Mouse (Mus musculus) MEL (cell line): ENCODE measurements around the gene Cxcl12. TPM values are rescaled to one million over a fixed set of nuclear protein-coding genes. Genes with fewer than 3 reads are reported as not detected.

Experiments
- DNase-seq: peaks from one replicate; pipeline ENCODE4 v3.0.0; 2011; ENCODE audit warnings: low read depth, low spot score
- H3K27ac ChIP-seq: 2 replicates; pipeline ENCODE4 v1.5.1; 2012; ENCODE audit warnings: low read depth, mild to moderate bottlenecking, control low read depth, low read length, moderate library complexity; ENCODE audit not compliant: control insufficient read depth
- H3K27me3 ChIP-seq, 2 experiments: fragments of 150-350 bp in 1 of 2; sonication (generic) in 1 of 2; 2 replicates each; pipeline ENCODE4 v1.6.1; 2012; ENCODE audit warnings: low read length in 2 of 2, mild to moderate bottlenecking in 2 of 2, improper control_type of control experiment in 1 of 2, moderate library complexity in 1 of 2; ENCODE audit not compliant: insufficient read depth in 2 of 2, control insufficient read depth in 1 of 2
- H3K36me3 ChIP-seq, 2 experiments: 2 replicates each; pipeline ENCODE4 v1.6.1; 2012 to 2014; ENCODE audit warnings: low read length in 2 of 2, improper control_type of control experiment in 1 of 2, inconsistent platforms in 1 of 2, mild to moderate bottlenecking in 1 of 2; ENCODE audit not compliant: insufficient read depth in 2 of 2, control insufficient read depth in 1 of 2
- H3K4me1 ChIP-seq, 2 experiments: fragments of 150-350 bp in 1 of 2; sonication (generic) in 1 of 2; 2 replicates each; pipeline ENCODE4 v1.6.1; 2012; ENCODE audit warnings: low read length in 2 of 2, improper control_type of control experiment in 1 of 2, mild to moderate bottlenecking in 1 of 2; ENCODE audit not compliant: insufficient read depth in 2 of 2, control insufficient read depth in 1 of 2
- H3K4me3 ChIP-seq, 2 experiments: fragments of 150-350 bp in 1 of 2; sonication (generic) in 1 of 2; 2 replicates each; pipeline ENCODE4 v1.5.1; 2012; ENCODE audit warnings: low read depth in 2 of 2, low read length in 2 of 2, mild to moderate bottlenecking in 2 of 2, moderate library complexity in 2 of 2, control low read depth in 1 of 2, improper control_type of control experiment in 1 of 2; ENCODE audit not compliant: control insufficient read depth in 1 of 2, insufficient read depth in 1 of 2
- H3K79me2 ChIP-seq: 2 replicates; pipeline ENCODE4 v1.6.1; 2012; ENCODE audit warnings: mild to moderate bottlenecking, low read length, moderate library complexity; ENCODE audit not compliant: control insufficient read depth, poor library complexity, insufficient read depth
- H3K9ac ChIP-seq: 2 replicates; pipeline ENCODE4 v1.6.1; 2012; ENCODE audit warnings: low read depth, mild to moderate bottlenecking, control low read depth, low read length, moderate library complexity; ENCODE audit not compliant: control insufficient read depth, poor library complexity, severe bottlenecking
- H3K9me3 ChIP-seq: fragments of 150-350 bp; sonication (generic); replicated peaks from 2 replicates; pipeline ENCODE4 v1.6.1; 2012; ENCODE audit warnings: mild to moderate bottlenecking, low read length, improper control_type of control experiment, moderate library complexity; ENCODE audit not compliant: insufficient read depth
- CHD1 ChIP-seq: IDR thresholded peaks from 2 replicates; pipeline ENCODE4 v1.6.1; 2012; ENCODE audit warnings: low read depth, mild to moderate bottlenecking, inconsistent platforms, low read length, improper control_type of control experiment
- CHD2 ChIP-seq: IDR thresholded peaks from 2 replicates; pipeline ENCODE4 v1.6.1; 2011; ENCODE audit warnings: low read length, improper control_type of control experiment
- E2F4 ChIP-seq: IDR thresholded peaks from 2 replicates; pipeline ENCODE4 v1.6.1; 2011; ENCODE audit warnings: low read depth, low read length, improper control_type of control experiment, borderline replicate concordance
- ELF1 ChIP-seq: IDR thresholded peaks from 2 replicates; pipeline ENCODE4 v1.6.1; 2014; ENCODE audit warnings: low read depth, mild to moderate bottlenecking, inconsistent platforms, low read length, improper control_type of control experiment, moderate library complexity
- GABPA ChIP-seq: IDR thresholded peaks from 2 replicates; pipeline ENCODE4 v1.6.1; 2012; ENCODE audit warnings: low read depth, mild to moderate bottlenecking, inconsistent platforms, low read length, improper control_type of control experiment, moderate library complexity
- HCFC1 ChIP-seq: IDR thresholded peaks from 2 replicates; pipeline ENCODE4 v1.6.1; 2012; ENCODE audit warnings: low read depth, mild to moderate bottlenecking, inconsistent platforms, low read length, improper control_type of control experiment, moderate library complexity
- JUND ChIP-seq: IDR thresholded peaks from 2 replicates; pipeline ENCODE4 v1.6.1; 2011; ENCODE audit warnings: low read depth, mild to moderate bottlenecking, improper control_type of control experiment, low read length
- KAT2A ChIP-seq: conservative IDR thresholded peaks from 2 replicates; pipeline ENCODE4 v1.6.1; 2012; ENCODE audit warnings: low read depth, low read length, improper control_type of control experiment, inconsistent platforms
- MAFK ChIP-seq: IDR thresholded peaks from 2 replicates; pipeline ENCODE4 v1.6.1; 2011; ENCODE audit warnings: low read depth, mild to moderate bottlenecking, low read length, improper control_type of control experiment, borderline replicate concordance
- MAX ChIP-seq: IDR thresholded peaks from 2 replicates; pipeline ENCODE4 v1.6.1; 2011; ENCODE audit warnings: low read length, improper control_type of control experiment
- MEF2A ChIP-seq: IDR thresholded peaks from 2 replicates; pipeline ENCODE4 v1.6.1; 2014; ENCODE audit warnings: low read depth, mild to moderate bottlenecking, inconsistent platforms, low read length, improper control_type of control experiment; ENCODE audit not compliant: poor library complexity, insufficient replicate concordance, severe bottlenecking; ENCODE audit errors: extremely low read depth
- RAD21 ChIP-seq: IDR thresholded peaks from 2 replicates; pipeline ENCODE4 v1.6.1; 2011; ENCODE audit warnings: mild to moderate bottlenecking, low read depth, low read length, improper control_type of control experiment
- TAL1 ChIP-seq: IDR thresholded peaks from 2 replicates; pipeline ENCODE4 v1.6.1; 2012; ENCODE audit warnings: mild to moderate bottlenecking, inconsistent platforms, low read length, moderate library complexity, mixed read lengths
- USF1 ChIP-seq: IDR thresholded peaks from 2 replicates; pipeline ENCODE4 v1.6.1; 2014; ENCODE audit warnings: low read depth, mild to moderate bottlenecking, inconsistent platforms, low read length, improper control_type of control experiment, moderate library complexity
- ZKSCAN1 ChIP-seq: IDR thresholded peaks from 2 replicates; pipeline ENCODE4 v1.6.1; 2012; ENCODE audit warnings: low read depth, mild to moderate bottlenecking, inconsistent platforms, low read length, improper control_type of control experiment, moderate library complexity
- ZNF384 ChIP-seq: IDR thresholded peaks from 2 replicates; pipeline ENCODE4 v1.6.1; 2012; ENCODE audit warnings: low read depth, mild to moderate bottlenecking, inconsistent platforms, low read length, improper control_type of control experiment
- polyA plus RNA-seq, 2 experiments: library from polyadenylated mRNA; stranded (reverse) in 1 of 2; unstranded in 1 of 2; fragments of >175 nt in 1 of 2; fragments of >200 nt in 1 of 2; gene quantifications; 2 replicates each; pipeline versions ENCODE4 v1.2.1 to v1.2.4; 2012; ENCODE audit warnings: low replicate concordance in 2 of 2, low read depth in 1 of 2; ENCODE audit not compliant: insufficient read length in 2 of 2, insufficient read depth in 1 of 2, missing spikeins in 1 of 2
- total RNA-seq: library from RNA; depleted of rRNA; stranded (reverse); fragments of 300-350 nt; gene quantifications from 2 replicates; pipeline ENCODE4 v1.2.3, GENCODE M21; 2012

Gene Cxcl12
- total and polyA plus RNA-seq, 3 experiments, result not detected

- H3K9me3 ChIP-seq, result no peaks in the 10 kb centered on the region
- no peak overlapping the region for H3K9ac ChIP-seq
- TF ChIP-seq GABPA (no peak), ZNF384 (no peak), CHD2 (no peak), RAD21 (no peak), CHD1 (no peak), ZKSCAN1 (no peak), MAFK (no peak), MAX (no peak), KAT2A (no peak), E2F4 (no peak), JUND (no peak), ELF1 (no peak), MEF2A (no peak)
- no peaks in the 10 kb centered on the region for H3K79me2 ChIP-seq
- H3K27ac ChIP-seq, result no peak overlapping the region
- DNase-seq, result no peak
- no peaks in the 10 kb centered on the region for H3K27me3 ChIP-seq
- no peak overlapping the region for H3K4me3 ChIP-seq
- H3K4me1 ChIP-seq, result no peaks in the 10 kb centered on the region
- H3K36me3 ChIP-seq, result no peaks in the 10 kb centered on the region
Observed at GRCm38 (mm10) chr6:117156846-117157245, 11.5 kb upstream of the Cxcl12 start.

GRCm38 (mm10) chr6:117159710-117160690 is 8.3 kb upstream of the Cxcl12 start:
- H3K9me3 ChIP-seq, result no peaks in the 10 kb centered on the region
- H3K9ac ChIP-seq, result no peak overlapping the region
- H3K79me2 ChIP-seq, result no peaks in the 10 kb centered on the region
- TF ChIP-seq USF1 (no peak), ZKSCAN1 (no peak), HCFC1 (no peak), TAL1 (no peak)
- H3K4me1 ChIP-seq, result no peaks in the 10 kb centered on the region
- H3K4me3 ChIP-seq, result no peak overlapping the region
- DNase-seq, result no peak
- H3K36me3 ChIP-seq, result no peaks in the 10 kb centered on the region
- no peak overlapping the region for H3K27ac ChIP-seq
- no peaks in the 10 kb centered on the region for H3K27me3 ChIP-seq
